Mouse (Mus musculus) intestine, embryonic 16.5 days (tissue): ENCODE results near the gene Pitpnm2. TPM values are rescaled to one million over a fixed set of nuclear protein-coding genes. Genes with fewer than 3 reads are reported as not detected.
A peak's percentile ranks its signal among the peaks of the same experiment; 100 is the strongest.
"Not testable (repeated sequence)": the region's sequence is repeated elsewhere in the genome, so short reads cannot be mapped to it uniquely, and the experiment has no call there.

ENCODE experiments used
- ATAC-seq: fragments of 200-750 bp; cut with Nextera tagmentation; 2 replicates; pipeline ENCODE4 v1.8.0; 2017; ENCODE audit warnings: moderate TSS enrichment, moderate library complexity
- H3K27ac ChIP-seq: fragments of 300-500 bp; sonication (generic); 2 replicates; pipeline ENCODE4 v1.5.1; 2014; ENCODE audit warnings: mild to moderate bottlenecking, low read length
- H3K27me3 ChIP-seq: fragments of 300-500 bp; sonication (generic); replicated peaks from 2 replicates; pipeline ENCODE4 v1.6.1; 2014; ENCODE audit warnings: low read length, control low read depth, mixed read lengths; ENCODE audit not compliant: control insufficient read depth, insufficient read depth
- H3K36me3 ChIP-seq: fragments of 300-500 bp; sonication (generic); 2 replicates; pipeline ENCODE4 v1.6.1; 2014; ENCODE audit warnings: low read length, control low read depth; ENCODE audit not compliant: control insufficient read depth, insufficient read depth
- H3K4me1 ChIP-seq: fragments of 300-500 bp; sonication (generic); 2 replicates; pipeline ENCODE4 v1.6.1; 2014; ENCODE audit warnings: low read length, control low read depth, mixed read lengths; ENCODE audit not compliant: control insufficient read depth, insufficient read depth
- H3K4me2 ChIP-seq: fragments of 300-500 bp; sonication (generic); 2 replicates; pipeline ENCODE4 v1.6.1; 2014; ENCODE audit warnings: low read depth, low read length, control low read depth
- H3K4me3 ChIP-seq: fragments of 300-500 bp; sonication (generic); 2 replicates; pipeline ENCODE4 v1.5.1; 2014; ENCODE audit warnings: mild to moderate bottlenecking, low read length
- H3K9ac ChIP-seq: fragments of 300-500 bp; sonication (generic); 2 replicates; pipeline ENCODE4 v1.6.1; 2014; ENCODE audit warnings: low read depth, low read length
- H3K9me3 ChIP-seq: fragments of 300-500 bp; sonication (generic); 2 replicates; pipeline ENCODE4 v1.6.1; 2016; ENCODE audit warnings: low read length, control low read depth; ENCODE audit not compliant: control insufficient read depth
- WGBS: fragments of 180-500 bp; shearing (Covaris S2); extraction: QIAGEN DNeasy Blood & Tissue Kit; methylation state at CpG from one replicate; pipeline ENCODE4 v1.1.7; 2014; 5-methylcytosine and 5-hydroxymethylcytosine counted together
- polyA plus RNA-seq: library from polyadenylated mRNA; unstranded; fragments of >200 nt; fragmentation: Nextera tagmentation; extraction: Ambion mirVana; gene quantifications from 2 replicates; pipeline ENCODE4 v1.2.1, GENCODE M21; 2015

Pitpnm2 gene
- polyA plus RNA-seq, 1 experiment from 2014 or later, result 1.8 TPM

DNA sequence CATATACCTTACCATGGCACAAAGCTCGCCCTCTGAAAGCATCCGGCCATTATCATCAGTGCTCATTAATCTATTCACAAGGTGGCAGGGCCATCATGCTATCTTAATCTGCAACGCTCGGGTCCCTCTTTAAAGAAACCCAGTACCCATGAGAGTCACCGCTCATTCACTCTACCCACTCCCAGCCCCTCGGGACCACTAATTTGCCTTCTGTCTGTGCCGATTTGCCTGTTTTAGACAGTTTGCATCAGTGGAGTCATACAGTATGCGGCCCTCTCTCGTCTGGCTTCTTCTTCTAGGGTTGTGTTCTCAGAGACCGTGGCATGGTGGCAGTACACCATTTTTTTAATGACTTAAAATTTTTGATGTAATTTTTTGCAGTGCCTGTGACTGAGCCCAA lies 30.1 kb downstream of the Pitpnm2 start:
- ATAC-seq, result no peak
- no peak overlapping the region for H3K4me2 ChIP-seq
- no peak overlapping the region for H3K9ac ChIP-seq
- H3K36me3 ChIP-seq, result no peaks in the 10 kb centered on the region
- WGBS, result 85% methylated on average over 10 of the region's 10 CpGs
- H3K9me3 ChIP-seq, result no peaks in the 10 kb centered on the region
- H3K27me3 ChIP-seq, result no peaks in the 10 kb centered on the region
- H3K4me1 ChIP-seq, result peaks cover 11% of the 10 kb centered on the region
- H3K4me3 ChIP-seq, result no peak overlapping the region
- H3K27ac ChIP-seq, result no peak overlapping the region

DNA sequence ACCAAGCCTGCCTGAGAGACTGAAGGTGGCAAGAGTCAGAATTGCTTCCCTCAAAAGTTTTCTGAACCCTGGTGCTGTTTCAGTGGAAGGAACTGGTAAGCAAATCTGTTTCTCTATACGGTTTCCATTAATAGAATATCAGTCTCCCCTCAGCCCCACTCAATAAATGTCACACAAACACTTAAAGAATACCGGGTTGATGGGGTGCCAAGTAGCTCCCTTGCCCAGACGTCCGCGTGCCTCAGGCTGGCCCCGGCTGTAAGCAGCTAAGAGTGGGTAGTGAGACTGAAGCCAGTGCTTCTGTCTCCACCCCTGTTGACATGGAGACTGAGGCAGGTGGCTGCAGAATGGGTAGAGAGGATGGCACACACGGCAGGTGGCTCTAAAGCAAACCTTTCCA lies 30.6 kb downstream of the Pitpnm2 start:
- Histone ChIP-seq H3K4me3 (no peak overlapping the region), H3K4me1 (peaks cover 11% of the 10 kb centered on the region), H3K9me3 (no peaks in the 10 kb centered on the region), H3K4me2 (no peak overlapping the region), H3K27ac (no peak overlapping the region), H3K36me3 (no peaks in the 10 kb centered on the region), H3K27me3 (no peaks in the 10 kb centered on the region), H3K9ac (no peak overlapping the region)
- ATAC-seq, result no peak
- WGBS, result 66% methylated on average over 7 of the region's 7 CpGs

GRCm38 (mm10) chr5:124217566-124218249 lies 31.9 kb downstream of the Pitpnm2 start:
- Histone ChIP-seq H3K36me3 (no peaks in the 10 kb centered on the region), H3K27me3 (no peaks in the 10 kb centered on the region), H3K4me2 (no peak overlapping the region), H3K27ac (no peak overlapping the region), H3K4me1 (peaks cover 11% of the 10 kb centered on the region), H3K9me3 (no peaks in the 10 kb centered on the region), H3K4me3 (no peak overlapping the region), H3K9ac (no peak overlapping the region)
- ATAC-seq, result no peak
- WGBS, result 47% methylated on average over 8 of the region's 8 CpGs

DNA sequence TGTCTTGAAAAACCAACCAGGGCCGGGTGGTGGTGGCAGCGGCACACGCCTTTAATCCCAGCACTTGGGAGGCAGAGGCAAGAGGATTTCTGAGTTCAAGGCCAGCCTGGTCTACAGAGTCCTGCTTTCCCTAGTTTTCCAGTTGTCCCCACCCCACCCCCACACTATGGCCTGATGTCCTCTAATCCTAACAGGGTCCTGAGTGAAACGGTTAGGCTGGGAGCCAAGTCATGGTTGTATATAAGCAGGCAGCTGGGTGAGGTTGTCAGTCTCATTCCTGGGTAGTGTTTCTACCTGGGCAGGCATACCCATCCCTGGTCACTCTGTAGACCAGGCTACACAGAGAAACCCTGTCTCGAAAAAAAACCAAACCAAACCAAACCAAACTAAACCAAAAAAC lies 32.5 kb downstream of the Pitpnm2 start:
- not testable (repeated sequence) for H3K27me3 ChIP-seq, H3K4me2 ChIP-seq, H3K9me3 ChIP-seq, H3K27ac ChIP-seq, H3K4me3 ChIP-seq, H3K36me3 ChIP-seq, H3K9ac ChIP-seq, ATAC-seq
- 93% methylated on average over 5 of the region's 5 CpGs for WGBS
- peaks cover 11% of the 10 kb centered on the region for H3K4me1 ChIP-seq

- Histone ChIP-seq H3K9ac (no peak overlapping the region), H3K4me3 (no peak overlapping the region), H3K4me1 (peaks cover 6% of the 10 kb centered on the region), H3K4me2 (no peak overlapping the region), H3K9me3 (no peaks in the 10 kb centered on the region), H3K27me3 (no peaks in the 10 kb centered on the region), H3K36me3 (no peaks in the 10 kb centered on the region), H3K27ac (no peak overlapping the region)
- WGBS, result 87% methylated on average over 6 of the region's 6 CpGs
- ATAC-seq, result no peak
These were observed 33.2 kb downstream of the Pitpnm2 start for GRCm38 (mm10) chr5:124216403-124216802.

DNA sequence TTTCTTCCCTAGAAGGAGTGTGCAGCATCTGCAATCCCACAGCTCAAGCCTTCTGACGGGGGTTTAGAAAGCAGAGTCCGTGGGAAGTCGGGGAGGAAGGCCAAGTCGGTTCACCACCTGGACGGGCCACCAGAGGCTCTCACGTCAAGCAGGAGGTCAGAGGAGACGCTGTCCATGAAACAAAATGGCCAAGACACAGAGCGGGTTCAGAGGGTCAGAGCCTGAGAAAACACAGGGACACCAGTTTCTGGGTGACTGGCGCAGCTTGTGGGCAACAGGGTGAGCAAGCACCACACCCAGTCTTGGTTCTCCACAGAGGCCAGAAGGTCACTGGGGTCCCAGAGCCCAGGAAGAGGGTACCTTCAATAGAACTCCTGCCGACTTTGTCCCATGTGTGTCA lies 33.9 kb downstream of the Pitpnm2 start:
- no peak for ATAC-seq
- peak overlapping the region; percentile 43 for H3K27ac ChIP-seq

GRCm38 (mm10) chr5:124214516-124215145 lies 34.9 kb downstream of the Pitpnm2 start:
- Histone ChIP-seq H3K36me3 (no peaks in the 10 kb centered on the region), H3K9ac (no peak overlapping the region), H3K4me3 (no peak overlapping the region), H3K4me1 (peaks cover 6% of the 10 kb centered on the region; the same call in 1 of the 2 replicates), H3K27me3 (no peaks in the 10 kb centered on the region), H3K9me3 (no peaks in the 10 kb centered on the region), H3K27ac (peak overlapping the region; percentile 20; the same call in 1 of the 2 replicates), H3K4me2 (no peak overlapping the region)
- ATAC-seq, result no peak
- 79% methylated on average over 14 of the region's 14 CpGs for WGBS

More for the DNA sequence above, 33.9 kb downstream of the Pitpnm2 start:
- Histone ChIP-seq H3K27me3 (no peaks in the 10 kb centered on the region), H3K9ac (no peak overlapping the region), H3K4me1 (peaks cover 6% of the 10 kb centered on the region), H3K4me2 (no peak overlapping the region), H3K36me3 (no peaks in the 10 kb centered on the region), H3K9me3 (no peaks in the 10 kb centered on the region), H3K4me3 (no peak overlapping the region)
- WGBS, result 74% methylated on average over 10 of the region's 10 CpGs

GRCm38 (mm10) chr5:124213588-124214469 lies 35.7 kb downstream of the Pitpnm2 start:
- Histone ChIP-seq H3K36me3 (no peaks in the 10 kb centered on the region), H3K9ac (no peak overlapping the region), H3K27me3 (no peaks in the 10 kb centered on the region), H3K9me3 (no peaks in the 10 kb centered on the region), H3K4me3 (no peak overlapping the region), H3K4me2 (no peak overlapping the region), H3K27ac (peak overlapping the region; percentile 57), H3K4me1 (no peaks in the 10 kb centered on the region)
- ATAC-seq, result peak; percentile 67
- 75% methylated on average over 13 of the region's 13 CpGs for WGBS

GRCm38 (mm10) chr5:124211669-124212068 lies 37.9 kb downstream of the Pitpnm2 start:
- no peaks in the 10 kb centered on the region for H3K9me3 ChIP-seq
- H3K27ac ChIP-seq, result no peak overlapping the region
- no peaks in the 10 kb centered on the region for H3K36me3 ChIP-seq
- H3K4me2 ChIP-seq, result no peak overlapping the region
- H3K27me3 ChIP-seq, result no peaks in the 10 kb centered on the region
- peaks cover 15% of the 10 kb centered on the region for H3K4me1 ChIP-seq
- no peak overlapping the region for H3K9ac ChIP-seq
- ATAC-seq, result no peak
- H3K4me3 ChIP-seq, result no peak overlapping the region
- 83% methylated on average over 2 of the region's 2 CpGs for WGBS
